Mouse (Mus musculus) bone marrow, adult 2 months (tissue): Measurements from ENCODE around the gene Fam90a1a.

ENCODE experiments used
- CTCF ChIP-seq: fragments of 200-500 bp; IDR thresholded peaks from 2 replicates; pipeline ENCODE4 v1.5.1; 2011; ENCODE audit warnings: low read length, control low read depth; ENCODE audit not compliant: control insufficient read depth, insufficient read depth
- POLR2A ChIP-seq: fragments of 200-500 bp; IDR thresholded peaks from 2 replicates; pipeline ENCODE4 v1.6.1; 2011; ENCODE audit warnings: low read depth, mild to moderate bottlenecking, control low read depth, low read length, borderline replicate concordance; ENCODE audit not compliant: control insufficient read depth

DNA sequence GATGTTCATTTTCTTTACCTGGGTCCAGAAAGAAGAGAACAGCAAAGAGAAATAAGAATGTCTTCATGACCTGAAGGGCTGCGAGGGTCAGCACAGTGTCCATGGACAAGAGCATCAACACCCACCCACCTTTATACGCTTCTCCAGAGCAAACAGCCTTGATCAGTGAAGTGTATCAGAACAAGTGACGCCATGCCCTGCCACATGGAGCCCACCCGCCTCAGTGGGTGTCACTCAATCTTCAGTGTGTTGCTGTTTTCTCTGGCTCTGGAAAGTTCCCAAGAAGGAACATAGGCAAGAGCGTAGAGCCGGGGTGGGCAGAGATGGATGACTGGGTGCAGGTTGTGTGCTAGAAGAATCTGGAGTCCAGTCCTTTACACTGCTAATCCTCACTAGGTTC, 25.9 kb upstream of the Fam90a1a start, which contains the start of gene Defb15:
- TF ChIP-seq CTCF (no peak), POLR2A (no peak)
